10 mouse cellular contexts compared by ENCODE assay signal in the genomic region with DNA sequence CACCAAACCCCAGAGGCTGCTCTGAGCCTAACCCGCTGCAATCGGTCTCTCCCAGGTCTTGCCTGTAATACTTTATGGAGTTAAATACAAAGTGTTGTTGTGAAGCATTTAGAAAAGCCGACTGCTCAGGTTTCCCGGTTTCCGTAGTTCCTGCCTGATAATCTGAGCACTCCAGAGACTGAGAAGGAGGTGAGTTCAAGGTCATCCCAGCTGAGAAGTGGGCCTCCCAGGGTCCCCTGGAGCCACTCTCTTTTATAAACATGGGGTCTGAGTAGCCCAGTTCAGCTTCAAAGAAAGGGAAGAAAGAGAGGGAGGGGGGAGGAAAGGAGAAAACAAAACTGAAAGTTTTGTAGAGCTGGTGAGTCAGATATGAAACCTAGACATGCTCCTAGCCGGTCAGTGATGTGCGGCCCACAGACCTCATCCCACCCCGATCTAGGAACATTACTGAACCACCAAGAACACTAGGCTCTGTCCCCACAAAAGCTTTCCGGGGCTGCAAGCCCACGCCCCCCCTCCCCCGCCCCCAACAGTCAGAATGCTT. TPM values are rescaled to one million over a fixed set of nuclear protein-coding genes. Genes with fewer than 3 reads are reported as not detected.
DNase-seq lines count a peak whose midpoint lies in the region; ATAC-seq and TF ChIP-seq lines count a peak whose summit lies in the region.
"Had no signal": no experiment of that assay in that cellular context is flagged by ENCODE, and none has a peak within 500 bp of the region (broad histone marks: within the 10 kb centered on the region; RNA-seq: fewer than 3 reads in every experiment).

A gene (plus strand): TSS at position 148 of the 544 bp plus-strand sequence.

- DNase-seq in gastrocnemius, postnatal 4 days (ENCODE audit: low spot score in 2 of 2), result no peak
- DNase-seq in gastrocnemius, adult 18-20 months (ENCODE audit: low spot score), result no peak
- no peak for DNase-seq in midbrain, postnatal 0 days (ENCODE audit: low spot score)
- no peak for DNase-seq in urinary bladder, postnatal 4 days (ENCODE audit: low spot score in 2 of 2)
- no peak for DNase-seq in right cerebral cortex, adult 18-20 months
- DNase-seq: lung, postnatal 14 days had no signal

- no peaks in the 10 kb centered on the region for H3K9me3 ChIP-seq in midbrain, embryonic 15.5 days
- H3K9me3 ChIP-seq in midbrain, postnatal 0 days (ENCODE audit: low read length), result no peaks in the 10 kb centered on the region
- no peaks in the 10 kb centered on the region for H3K9me3 ChIP-seq in neural tube, embryonic 13.5 days

- no peak within 1 kb of the TSS for H3K4me2 ChIP-seq in midbrain, embryonic 15.5 days
- no peak within 1 kb of the TSS for H3K4me2 ChIP-seq in midbrain, postnatal 0 days (ENCODE audit: low read depth, low read length, poor library complexity, severe bottlenecking)
- H3K4me2 ChIP-seq in neural tube, embryonic 13.5 days, result no peak within 1 kb of the TSS

- no peak for ATAC-seq in midbrain, embryonic 15.5 days (replicated peaks)
- no peak for ATAC-seq in midbrain, postnatal 0 days (ENCODE audit: low FRiP score)
- ATAC-seq in neural tube, embryonic 13.5 days (ENCODE audit: low read depth), result no peak

- no peak for TF ChIP-seq CTCF in midbrain, postnatal 0 days (IDR thresholded peaks at IDR 0.05)

- no peaks in the 10 kb centered on the region for H3K4me1 ChIP-seq in midbrain, embryonic 15.5 days
- no peaks in the 10 kb centered on the region for H3K4me1 ChIP-seq in midbrain, postnatal 0 days (ENCODE audit: insufficient read depth, low read length)
- 0 out of 2 replicates have a peak, but pooled peaks cover 2% of the 10 kb centered on the region for H3K4me1 ChIP-seq in brown adipose tissue, adult 24 weeks (ENCODE audit: control insufficient read depth, insufficient read depth, insufficient read length, low read length)
- H3K4me1 ChIP-seq in neural tube, embryonic 13.5 days (replicated peaks), result no peaks in the 10 kb centered on the region

- no peak within 1 kb of the TSS for H3K27ac ChIP-seq in midbrain, embryonic 15.5 days
- H3K27ac ChIP-seq in midbrain, postnatal 0 days (ENCODE audit: low read depth, low read length), result no peak within 1 kb of the TSS
- no peak within 1 kb of the TSS for H3K27ac ChIP-seq in brown adipose tissue, adult 24 weeks (replicated peaks; ENCODE audit: low read depth, low read length)
- no peak within 1 kb of the TSS for H3K27ac ChIP-seq in neural tube, embryonic 13.5 days (replicated peaks)

- H3K36me3 ChIP-seq in midbrain, embryonic 15.5 days (replicated peaks), result no peaks in the 10 kb centered on the region
- H3K36me3 ChIP-seq in midbrain, postnatal 0 days (ENCODE audit: insufficient read depth, low read length), result no peaks in the 10 kb centered on the region
- no peaks in the 10 kb centered on the region for H3K36me3 ChIP-seq in neural tube, embryonic 13.5 days

- WGBS in midbrain, embryonic 15.5 days, result 70% methylated on average over 11 of the region's 11 CpGs
- WGBS in midbrain, postnatal 0 days, result 71% methylated on average over 11 of the region's 11 CpGs
- 67% methylated on average over 11 of the region's 11 CpGs for WGBS in neural tube, embryonic 13.5 days

- peaks cover 2% of the 10 kb centered on the region; the same call in 1 of the 2 replicates for H3K27me3 ChIP-seq in midbrain, embryonic 15.5 days (replicated peaks)
- H3K27me3 ChIP-seq in midbrain, postnatal 0 days (ENCODE audit: insufficient read depth, low read length), result 0 out of 2 replicates have a peak, but pooled peaks cover 6% of the 10 kb centered on the region
- peaks cover 12% of the 10 kb centered on the region for H3K27me3 ChIP-seq in neural tube, embryonic 13.5 days

- H3K9ac ChIP-seq in midbrain, embryonic 15.5 days, result no peak within 1 kb of the TSS
- no peak within 1 kb of the TSS for H3K9ac ChIP-seq in midbrain, postnatal 0 days (replicated peaks; ENCODE audit: low read length, poor library complexity, severe bottlenecking)
- no peak within 1 kb of the TSS for H3K9ac ChIP-seq in neural tube, embryonic 13.5 days

- no peak within 1 kb of the TSS for H3K4me3 ChIP-seq in midbrain, embryonic 15.5 days
- no peak within 1 kb of the TSS for H3K4me3 ChIP-seq in midbrain, postnatal 0 days (ENCODE audit: low read depth, low read length)
- H3K4me3 ChIP-seq in brown adipose tissue, adult 24 weeks (ENCODE audit: insufficient read depth, low read depth, low read length), result peak within 1 kb of the TSS; percentile 28; the same call in 1 of the 2 replicates
- H3K4me3 ChIP-seq in neural tube, embryonic 13.5 days, result no peak within 1 kb of the TSS
- H3K4me3 ChIP-seq: erythroblast, embryonic 14.5 days had no signal

RNA-seq across cellular contexts. Expression of the gene that starts here (rescaled TPM):
- total RNA-seq in gastrocnemius, postnatal 4 days (2021), result 10 to 100 TPM; 10.7 to 11.4 TPM
- total RNA-seq in gastrocnemius, adult 18-20 months (2021), result 1 to 10 TPM; 5.9 to 6.9 TPM
- 17.4 and 17.5 TPM in 2 replicates for polyA plus RNA-seq in midbrain, embryonic 15.5 days (2015; fragmentation: Nextera tagmentation; extraction: Ambion mirVana)
- total RNA-seq in midbrain, postnatal 0 days (2014; rRNA removed), result 36.9 and 39.1 TPM in 2 replicates
- polyA plus RNA-seq in midbrain, postnatal 0 days (2015; fragmentation: Nextera tagmentation; extraction: Ambion mirVana), result 7.0 and 8.1 TPM in 2 replicates
- polyA plus RNA-seq in brown adipose tissue, adult 24 weeks (2012; ENCODE audit: insufficient read depth, insufficient read length, missing spikeins), result 3.0 and 3.3 TPM in 2 replicates
- polyA plus RNA-seq in neural tube, embryonic 13.5 days (2015; fragmentation: Nextera tagmentation; extraction: Ambion mirVana), result 9.5 and 10.4 TPM in 2 replicates
